Mouse (Mus musculus): ENCODE results near the gene Chchd2. TPM values are rescaled to one million over a fixed set of nuclear protein-coding genes. Genes with fewer than 3 reads are reported as not detected.
"Not testable (repeated sequence)": the region's sequence is repeated elsewhere in the genome, so short reads cannot be mapped to it uniquely, and the experiment has no call there.

Gene Chchd2
- polyA plus RNA-seq, 1 experiment from 2014 or later: 1,023 TPM

GRCm38 (mm10) chr5:129918752-129919151, 31.5 kb upstream of the Chchd2 start:
- Histone ChIP-seq H3K4me1 (ENCODE audit: control insufficient read depth, insufficient read depth, low read length) (no peaks in the 10 kb centered on the region), H3K9me3 (replicated peaks; ENCODE audit: control insufficient read depth, low read length) (no peaks in the 10 kb centered on the region), H3K27me3 (ENCODE audit: control insufficient read depth, insufficient read depth, low read length) (no peaks in the 10 kb centered on the region), H3K27ac (replicated peaks; ENCODE audit: low read depth, low read length) (no peak overlapping the region), H3K9ac (replicated peaks; ENCODE audit: low read length) (no peak overlapping the region), H3K4me3 (ENCODE audit: low read depth, low read length) (no peak overlapping the region), H3K36me3 (replicated peaks; ENCODE audit: control insufficient read depth, insufficient read depth, low read depth, low read length) (no peaks in the 10 kb centered on the region), H3K4me2 (ENCODE audit: low read depth, low read length) (no peak overlapping the region)
- WGBS: 81% methylated on average over 9 of the region's 9 CpGs
- DNase-seq (ENCODE audit: low spot score) (no peak), ATAC-seq (replicated peaks; ENCODE audit: insufficient number of reproducible peaks, low FRiP score, low TSS enrichment, low read depth) (no peak)

- Histone ChIP-seq H3K27me3 (ENCODE audit: control insufficient read depth, insufficient read depth, low read length) (no peaks in the 10 kb centered on the region), H3K9me3 (replicated peaks; ENCODE audit: control insufficient read depth, low read length) (no peaks in the 10 kb centered on the region), H3K36me3 (replicated peaks; ENCODE audit: control insufficient read depth, insufficient read depth, low read depth, low read length) (no peaks in the 10 kb centered on the region), H3K4me2 (ENCODE audit: low read depth, low read length) (no peak overlapping the region), H3K4me3 (ENCODE audit: low read depth, low read length) (no peak overlapping the region), H3K4me1 (ENCODE audit: control insufficient read depth, insufficient read depth, low read length) (no peaks in the 10 kb centered on the region), H3K27ac (replicated peaks; ENCODE audit: low read depth, low read length) (no peak overlapping the region), H3K9ac (replicated peaks; ENCODE audit: low read length) (no peak overlapping the region)
- 88% methylated on average over 24 of the region's 24 CpGs for WGBS
- ATAC-seq (replicated peaks; ENCODE audit: insufficient number of reproducible peaks, low FRiP score, low TSS enrichment, low read depth) (no peak), DNase-seq (ENCODE audit: low spot score) (no peak)
Observed at GRCm38 (mm10) chr5:129918065-129918651, 30.9 kb upstream of the Chchd2 start.

GRCm38 (mm10) chr5:129915491-129915890, 28.2 kb upstream of the Chchd2 start:
- not testable (repeated sequence) for H3K36me3 ChIP-seq (replicated peaks; ENCODE audit: control insufficient read depth, insufficient read depth, low read depth, low read length); H3K27me3 ChIP-seq (ENCODE audit: control insufficient read depth, insufficient read depth, low read length); ATAC-seq (replicated peaks; ENCODE audit: insufficient number of reproducible peaks, low FRiP score, low TSS enrichment, low read depth); H3K4me1 ChIP-seq (ENCODE audit: control insufficient read depth, insufficient read depth, low read length); H3K27ac ChIP-seq (replicated peaks; ENCODE audit: low read depth, low read length); DNase-seq (ENCODE audit: low spot score); H3K4me2 ChIP-seq (ENCODE audit: low read depth, low read length); H3K9ac ChIP-seq (replicated peaks; ENCODE audit: low read length); H3K9me3 ChIP-seq (replicated peaks; ENCODE audit: control insufficient read depth, low read length); H3K4me3 ChIP-seq (ENCODE audit: low read depth, low read length)
- 86% methylated on average over 11 of the region's 11 CpGs for WGBS

GRCm38 (mm10) chr5:129914024-129914423, 26.8 kb upstream of the Chchd2 start:
- no peaks in the 10 kb centered on the region for H3K4me1 ChIP-seq (ENCODE audit: control insufficient read depth, insufficient read depth, low read length)
- H3K27ac ChIP-seq (replicated peaks; ENCODE audit: low read depth, low read length): no peak overlapping the region
- no peak overlapping the region for H3K4me2 ChIP-seq (ENCODE audit: low read depth, low read length)
- H3K9me3 ChIP-seq (replicated peaks; ENCODE audit: control insufficient read depth, low read length): no peaks in the 10 kb centered on the region
- no peaks in the 10 kb centered on the region for H3K27me3 ChIP-seq (ENCODE audit: control insufficient read depth, insufficient read depth, low read length)
- no peak overlapping the region for H3K9ac ChIP-seq (replicated peaks; ENCODE audit: low read length)
- ATAC-seq (replicated peaks; ENCODE audit: insufficient number of reproducible peaks, low FRiP score, low TSS enrichment, low read depth): no peak
- H3K4me3 ChIP-seq (ENCODE audit: low read depth, low read length): no peak overlapping the region
- no peaks in the 10 kb centered on the region for H3K36me3 ChIP-seq (replicated peaks; ENCODE audit: control insufficient read depth, insufficient read depth, low read depth, low read length)
- DNase-seq (ENCODE audit: low spot score): peak; percentile 43
- WGBS: 30% methylated on average over 2 of the region's 2 CpGs

GRCm38 (mm10) chr5:129909591-129909990, 22.3 kb upstream of the Chchd2 start:
- 86% methylated on average over 7 of the region's 7 CpGs for WGBS
- no peak for ATAC-seq (replicated peaks; ENCODE audit: insufficient number of reproducible peaks, low FRiP score, low TSS enrichment, low read depth)
- H3K4me2 ChIP-seq (ENCODE audit: low read depth, low read length): no peak overlapping the region

GRCm38 (mm10) chr5:129909147-129909546, 21.9 kb upstream of the Chchd2 start:
- Histone ChIP-seq H3K27ac (replicated peaks; ENCODE audit: low read depth, low read length) (no peak overlapping the region), H3K4me3 (ENCODE audit: low read depth, low read length) (peak overlapping the region; percentile 65), H3K27me3 (ENCODE audit: control insufficient read depth, insufficient read depth, low read length) (no peaks in the 10 kb centered on the region), H3K4me1 (ENCODE audit: control insufficient read depth, insufficient read depth, low read length) (no peaks in the 10 kb centered on the region), H3K9ac (replicated peaks; ENCODE audit: low read length) (peak overlapping the region; percentile 86), H3K36me3 (replicated peaks; ENCODE audit: control insufficient read depth, insufficient read depth, low read depth, low read length) (no peaks in the 10 kb centered on the region), H3K9me3 (replicated peaks; ENCODE audit: control insufficient read depth, low read length) (no peaks in the 10 kb centered on the region), H3K4me2 (ENCODE audit: low read depth, low read length) (peak overlapping the region; percentile 64)
- no peak for DNase-seq (ENCODE audit: low spot score)
- WGBS: 74% methylated on average over 9 of the region's 9 CpGs
- no peak for ATAC-seq (replicated peaks; ENCODE audit: insufficient number of reproducible peaks, low FRiP score, low TSS enrichment, low read depth)

More at GRCm38 (mm10) chr5:129909591-129909990, 22.3 kb upstream of the Chchd2 start:
- Histone ChIP-seq H3K27me3 (ENCODE audit: control insufficient read depth, insufficient read depth, low read length) (no peaks in the 10 kb centered on the region), H3K4me3 (ENCODE audit: low read depth, low read length) (no peak overlapping the region), H3K27ac (replicated peaks; ENCODE audit: low read depth, low read length) (no peak overlapping the region), H3K9ac (replicated peaks; ENCODE audit: low read length) (no peak overlapping the region), H3K36me3 (replicated peaks; ENCODE audit: control insufficient read depth, insufficient read depth, low read depth, low read length) (no peaks in the 10 kb centered on the region), H3K9me3 (replicated peaks; ENCODE audit: control insufficient read depth, low read length) (no peaks in the 10 kb centered on the region), H3K4me1 (ENCODE audit: control insufficient read depth, insufficient read depth, low read length) (no peaks in the 10 kb centered on the region)
- DNase-seq (ENCODE audit: low spot score): no peak

GRCm38 (mm10) chr5:129908242-129908965, 21.1 kb upstream of the Chchd2 start, which contains the start of gene Nupr1l:
Nupr1l (plus strand) TSS chr5:129908540.
- H3K4me3 ChIP-seq (ENCODE audit: low read depth, low read length): peak within 1 kb of the TSS; percentile 65
- H3K4me1 ChIP-seq (ENCODE audit: control insufficient read depth, insufficient read depth, low read length): no peaks in the 10 kb centered on the region
- peak; percentile 99 for DNase-seq (ENCODE audit: low spot score)
- H3K27me3 ChIP-seq (ENCODE audit: control insufficient read depth, insufficient read depth, low read length): no peaks in the 10 kb centered on the region
- H3K9me3 ChIP-seq (replicated peaks; ENCODE audit: control insufficient read depth, low read length): no peaks in the 10 kb centered on the region
- H3K4me2 ChIP-seq (ENCODE audit: low read depth, low read length): peak within 1 kb of the TSS; percentile 64
- peak; percentile 96 for ATAC-seq (replicated peaks; ENCODE audit: insufficient number of reproducible peaks, low FRiP score, low TSS enrichment, low read depth)
- peak within 1 kb of the TSS; percentile 78 for H3K27ac ChIP-seq (replicated peaks; ENCODE audit: low read depth, low read length)
- WGBS: under 1% methylated on average over 63 of the region's 63 CpGs
- H3K36me3 ChIP-seq (replicated peaks; ENCODE audit: control insufficient read depth, insufficient read depth, low read depth, low read length): no peaks in the 10 kb centered on the region
- H3K9ac ChIP-seq (replicated peaks; ENCODE audit: low read length): peak within 1 kb of the TSS; percentile 86

GRCm38 (mm10) chr5:129907775-129908174, 20.5 kb upstream of the Chchd2 start:
- Histone ChIP-seq H3K27ac (replicated peaks; ENCODE audit: low read depth, low read length) (peak overlapping the region; percentile 78; the same call in 1 of the 2 replicates), H3K4me1 (ENCODE audit: control insufficient read depth, insufficient read depth, low read length) (no peaks in the 10 kb centered on the region), H3K36me3 (replicated peaks; ENCODE audit: control insufficient read depth, insufficient read depth, low read depth, low read length) (no peaks in the 10 kb centered on the region), H3K4me2 (ENCODE audit: low read depth, low read length) (peak overlapping the region; percentile 64), H3K4me3 (ENCODE audit: low read depth, low read length) (peak overlapping the region; percentile 65), H3K27me3 (ENCODE audit: control insufficient read depth, insufficient read depth, low read length) (no peaks in the 10 kb centered on the region), H3K9me3 (replicated peaks; ENCODE audit: control insufficient read depth, low read length) (no peaks in the 10 kb centered on the region), H3K9ac (replicated peaks; ENCODE audit: low read length) (peak overlapping the region; percentile 67)
- WGBS: 26% methylated on average over 4 of the region's 4 CpGs
- DNase-seq (ENCODE audit: low spot score) (peak; percentile 16), ATAC-seq (replicated peaks; ENCODE audit: insufficient number of reproducible peaks, low FRiP score, low TSS enrichment, low read depth) (no peak)

Data from embryonic facial prominence, embryonic 11.5 days (tissue).